Mouse (Mus musculus) hindbrain, embryonic 16.5 days (tissue): Measurements from ENCODE around the gene Chit1. TPM values are rescaled to one million over a fixed set of nuclear protein-coding genes. Genes with fewer than 3 reads are reported as not detected.

ENCODE experiments used
- ATAC-seq: fragments of 200-750 bp; cut with Nextera tagmentation; 2 replicates; pipeline ENCODE4 v1.8.0; 2017; ENCODE audit warnings: moderate TSS enrichment, moderate library complexity
- H3K27ac ChIP-seq: fragments of 300-500 bp; sonication (generic); 2 replicates; pipeline ENCODE4 v1.5.1; 2014; ENCODE audit warnings: low read depth, mild to moderate bottlenecking, control low read depth, low read length, moderate library complexity
- H3K27me3 ChIP-seq: fragments of 300-500 bp; sonication (generic); replicated peaks from 2 replicates; pipeline ENCODE4 v1.6.1; 2014; ENCODE audit warnings: low read length; ENCODE audit not compliant: control insufficient read depth, insufficient read depth
- H3K36me3 ChIP-seq: fragments of 300-500 bp; sonication (generic); 2 replicates; pipeline ENCODE4 v1.6.1; 2014; ENCODE audit warnings: mild to moderate bottlenecking, low read length, moderate library complexity, mixed read lengths; ENCODE audit not compliant: control insufficient read depth, insufficient read depth
- H3K4me1 ChIP-seq: fragments of 300-500 bp; sonication (generic); 2 replicates; pipeline ENCODE4 v1.6.1; 2014; ENCODE audit warnings: low read depth, low read length; ENCODE audit not compliant: control insufficient read depth, insufficient read depth
- H3K4me2 ChIP-seq: fragments of 300-500 bp; sonication (generic); 2 replicates; pipeline ENCODE4 v1.6.1; 2014; ENCODE audit warnings: mild to moderate bottlenecking, low read length, control low read depth, moderate library complexity
- H3K4me3 ChIP-seq: fragments of 300-500 bp; sonication (generic); 2 replicates; pipeline ENCODE4 v1.5.1; 2014; ENCODE audit warnings: mild to moderate bottlenecking, low read length, control low read depth, moderate library complexity
- H3K9ac ChIP-seq: fragments of 300-500 bp; sonication (generic); 2 replicates; pipeline ENCODE4 v1.6.1; 2014; ENCODE audit warnings: low read depth, mild to moderate bottlenecking, control low read depth, low read length, moderate library complexity
- H3K9me3 ChIP-seq: fragments of 300-500 bp; sonication (generic); 2 replicates; pipeline ENCODE4 v1.6.1; 2014; ENCODE audit warnings: mild to moderate bottlenecking, low read length, moderate library complexity; ENCODE audit not compliant: control insufficient read depth
- WGBS: fragments of 180-500 bp; shearing (Covaris S2); extraction: QIAGEN DNeasy Blood & Tissue Kit; methylation state at CpG from one replicate; pipeline ENCODE4 v1.1.7; 2014; 5-methylcytosine and 5-hydroxymethylcytosine counted together
- polyA plus RNA-seq: library from polyadenylated mRNA; unstranded; fragments of >200 nt; fragmentation: Nextera tagmentation; extraction: Ambion mirVana; gene quantifications from 2 replicates; pipeline ENCODE4 v1.2.1, GENCODE M21; 2015

The Chit1 gene
- polyA plus RNA-seq, 1 experiment from 2014 or later: 0.73 TPM

DNA sequence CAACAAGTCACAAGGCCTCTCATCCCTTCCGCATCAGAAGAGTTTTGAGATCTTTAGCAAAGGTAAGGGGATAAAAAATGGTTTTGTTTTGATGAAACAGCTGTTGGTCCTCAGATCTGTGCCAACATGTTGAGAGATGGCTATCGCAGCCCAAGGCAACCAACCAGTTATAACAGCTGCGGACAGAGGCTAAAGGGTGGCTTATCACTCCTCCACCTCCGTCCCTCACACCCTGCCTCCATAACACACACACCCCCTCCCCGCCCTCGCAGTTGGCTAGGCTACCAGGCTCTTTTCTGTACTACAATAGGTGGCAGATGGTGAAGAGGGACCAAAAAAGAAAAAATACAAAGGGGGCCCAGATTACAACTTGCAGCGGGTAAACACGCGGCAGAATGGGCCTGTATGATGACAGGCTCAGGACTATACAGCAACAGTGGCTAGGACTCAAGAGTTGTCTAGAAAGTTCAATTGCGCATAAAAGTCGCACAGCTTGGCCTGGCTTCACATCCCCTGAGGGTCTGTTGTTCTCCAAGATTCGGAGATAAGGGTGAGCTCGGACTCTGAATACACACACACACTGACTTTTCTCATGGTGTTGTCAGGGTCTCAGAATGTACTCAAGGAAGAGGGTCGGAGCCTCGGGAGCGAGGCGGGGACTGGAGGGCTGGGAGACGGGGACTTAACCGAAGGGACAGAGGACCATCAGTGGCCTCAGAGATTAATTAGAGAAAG, 32.8 kb upstream of the Chit1 start:
- H3K4me3 ChIP-seq: peak overlapping the region; percentile 70
- H3K9ac ChIP-seq: peak overlapping the region; percentile 80
- no peaks in the 10 kb centered on the region for H3K27me3 ChIP-seq
- no peaks in the 10 kb centered on the region for H3K36me3 ChIP-seq
- ATAC-seq: no peak; the same call in 1 of the 2 replicates
- H3K4me1 ChIP-seq: peaks cover 32% of the 10 kb centered on the region
- H3K9me3 ChIP-seq: no peaks in the 10 kb centered on the region
- peak overlapping the region; percentile 76 for H3K4me2 ChIP-seq
- WGBS: 5% methylated on average over 19 of the region's 19 CpGs
- H3K27ac ChIP-seq: peak overlapping the region; percentile 75

DNA sequence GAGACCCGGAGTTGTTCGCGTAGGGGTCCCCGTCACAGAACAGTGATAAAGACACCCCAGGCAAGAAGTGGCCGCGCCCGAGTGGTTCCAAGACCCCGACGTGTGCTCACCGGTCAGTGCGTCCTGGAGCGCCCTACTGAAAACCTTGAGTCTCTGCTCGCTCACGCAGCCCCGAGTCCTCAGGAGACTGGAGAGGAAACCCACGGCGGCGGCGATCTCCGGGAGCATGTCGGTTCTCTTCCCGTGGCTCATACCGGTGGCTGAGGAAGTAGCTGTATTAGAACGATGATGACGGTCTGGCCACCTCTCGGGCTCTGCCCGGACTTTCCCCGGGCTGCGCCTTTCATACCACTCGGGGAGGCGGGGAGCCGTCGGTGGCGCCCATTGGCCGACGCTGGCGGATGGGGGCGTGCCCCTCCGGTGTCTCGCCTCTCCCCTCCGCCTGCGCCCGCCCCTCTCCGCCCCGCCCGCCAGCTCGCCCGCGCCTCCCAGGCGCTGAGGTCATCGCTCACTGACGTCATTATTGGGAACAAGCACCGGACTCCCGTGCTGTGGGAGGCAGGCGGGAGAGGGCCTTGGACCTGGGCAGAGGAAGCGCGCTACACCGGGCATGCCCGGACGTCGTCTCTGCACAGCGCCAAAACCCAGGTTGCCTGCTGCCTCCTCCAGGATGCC, 32.1 kb upstream of the Chit1 start, which contains the start of gene Btg2:
TSS of gene Btg2 (minus strand) at position 319 of the 675 bp plus-strand sequence.
- peak; percentile 95 for ATAC-seq
- Histone ChIP-seq H3K36me3 (no peaks in the 10 kb centered on the region), H3K27me3 (no peaks in the 10 kb centered on the region), H3K4me2 (peak within 1 kb of the TSS; percentile 76), H3K4me3 (peak within 1 kb of the TSS; percentile 70), H3K4me1 (peaks cover 31% of the 10 kb centered on the region), H3K9me3 (no peaks in the 10 kb centered on the region), H3K9ac (peak within 1 kb of the TSS; percentile 80), H3K27ac (peak within 1 kb of the TSS; percentile 85)
- under 1% methylated on average over 62 of the region's 62 CpGs for WGBS

DNA sequence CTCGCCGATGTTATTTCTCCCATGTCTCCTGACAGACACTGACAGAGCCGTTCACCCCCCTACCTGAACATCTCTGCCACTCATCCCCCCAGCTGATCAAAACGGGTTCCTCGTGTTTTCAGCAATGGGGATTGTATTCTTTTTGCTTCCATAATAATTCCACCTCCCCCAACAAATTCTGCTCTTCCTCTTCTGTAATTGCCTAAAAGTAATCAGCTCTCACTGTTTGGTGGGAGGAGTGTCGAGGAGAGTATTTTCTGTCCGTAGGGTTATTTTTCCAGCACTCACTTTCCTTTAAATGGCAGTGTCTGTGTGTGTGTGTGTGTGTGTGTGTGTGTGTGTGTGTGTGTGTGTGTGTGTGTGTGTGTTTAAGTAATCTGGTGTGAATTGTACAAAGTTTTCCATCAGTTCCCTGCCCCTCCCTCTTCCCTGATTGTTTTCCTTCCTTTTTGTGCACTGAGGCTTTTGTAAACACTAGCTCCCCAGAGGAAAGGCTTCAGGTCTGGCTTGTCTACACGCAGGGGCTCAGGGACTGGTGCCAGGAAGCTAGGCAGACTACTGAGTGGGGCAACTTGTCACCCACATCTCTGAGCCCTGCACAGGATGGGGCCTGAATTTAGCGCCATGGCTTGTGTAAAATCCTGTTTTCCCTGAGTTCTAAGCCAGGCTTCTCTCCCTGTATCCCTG, 31.4 kb upstream of the Chit1 start:
- H3K4me2 ChIP-seq: peak overlapping the region; percentile 76
- H3K9me3 ChIP-seq: no peaks in the 10 kb centered on the region
- 4% methylated on average over 9 of the region's 9 CpGs for WGBS
- peaks cover 31% of the 10 kb centered on the region for H3K4me1 ChIP-seq
- no peaks in the 10 kb centered on the region for H3K36me3 ChIP-seq
- H3K27me3 ChIP-seq: no peaks in the 10 kb centered on the region
- H3K4me3 ChIP-seq: peak overlapping the region; percentile 70
- H3K9ac ChIP-seq: peak overlapping the region; percentile 72
- peak overlapping the region; percentile 85 for H3K27ac ChIP-seq
- ATAC-seq: no peak

DNA sequence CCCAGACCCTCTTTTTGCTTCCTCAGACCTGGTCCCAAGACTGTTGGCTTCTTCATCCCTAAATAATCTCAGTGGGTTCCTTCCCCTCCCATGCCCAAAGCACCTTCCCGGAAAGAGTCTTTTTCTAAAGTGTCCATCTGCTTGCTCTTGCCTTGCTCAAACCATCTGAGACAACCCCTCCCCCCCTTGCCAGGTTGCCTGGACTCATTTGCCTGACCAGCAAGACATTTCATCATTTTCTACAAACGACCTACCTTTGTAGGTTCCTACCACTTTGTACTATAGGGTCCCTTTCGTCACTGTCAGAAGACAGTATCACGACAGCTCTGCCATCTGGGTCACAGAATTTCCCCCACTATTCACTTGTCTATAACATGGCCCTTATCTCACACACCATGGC, 30.6 kb upstream of the Chit1 start:
- Histone ChIP-seq H3K27me3 (no peaks in the 10 kb centered on the region), H3K9ac (no peak overlapping the region), H3K9me3 (no peaks in the 10 kb centered on the region), H3K27ac (0 out of 2 replicates have a peak overlapping the region, but pooled peaks have one; percentile 49), H3K4me1 (peaks cover 30% of the 10 kb centered on the region), H3K4me2 (no peak overlapping the region), H3K36me3 (no peaks in the 10 kb centered on the region), H3K4me3 (no peak overlapping the region)
- ATAC-seq: no peak
- 78% methylated on average over 4 of the region's 4 CpGs for WGBS

DNA sequence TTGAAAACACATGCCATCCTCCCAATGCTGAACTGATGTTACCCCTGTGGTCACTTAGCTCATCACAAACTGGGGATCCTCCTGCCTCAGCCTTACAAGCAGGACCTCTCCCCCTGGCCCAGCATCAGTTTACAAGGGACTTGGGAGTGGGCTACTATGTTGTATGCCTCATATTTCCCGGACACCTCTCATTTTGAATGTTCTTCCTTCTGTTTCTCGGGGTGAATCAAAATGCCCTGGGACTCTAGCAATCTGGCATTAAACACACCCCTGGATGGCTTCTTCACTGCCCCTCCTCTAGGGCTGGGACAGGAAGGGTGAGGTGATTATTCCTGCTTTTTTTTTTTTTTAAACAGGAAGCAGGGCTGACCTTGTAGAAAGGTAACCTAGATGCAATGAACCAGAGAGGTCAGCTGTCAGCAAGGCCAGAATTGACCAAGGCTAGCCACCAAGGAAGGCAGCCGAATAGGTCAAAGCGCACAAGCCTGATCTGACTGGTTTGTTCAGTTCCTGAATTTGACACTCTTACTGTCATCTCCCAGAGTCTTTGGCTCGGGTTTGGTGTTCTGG, 30.1 kb upstream of the Chit1 start:
- WGBS: 92% methylated on average over 5 of the region's 5 CpGs
- no peaks in the 10 kb centered on the region for H3K36me3 ChIP-seq
- peaks cover 25% of the 10 kb centered on the region for H3K4me1 ChIP-seq

GRCm38 (mm10) chr1:134082987-134083516, 28.0 kb upstream of the Chit1 start:
- Histone ChIP-seq H3K4me1 (peaks cover 9% of the 10 kb centered on the region; the same call in 1 of the 2 replicates), H3K27ac (no peak overlapping the region), H3K4me3 (no peak overlapping the region), H3K9ac (0 out of 2 replicates have a peak overlapping the region, but pooled peaks have one; percentile 13), H3K27me3 (no peaks in the 10 kb centered on the region), H3K36me3 (no peaks in the 10 kb centered on the region), H3K9me3 (no peaks in the 10 kb centered on the region), H3K4me2 (no peak overlapping the region)
- no peak for ATAC-seq
- WGBS: 55% methylated on average over 11 of the region's 11 CpGs

More for the DNA sequence above, 30.1 kb upstream of the Chit1 start:
- no peak overlapping the region for H3K27ac ChIP-seq
- no peak for ATAC-seq
- no peaks in the 10 kb centered on the region for H3K27me3 ChIP-seq
- H3K9ac ChIP-seq: no peak overlapping the region
- no peak overlapping the region for H3K4me3 ChIP-seq
- H3K4me2 ChIP-seq: no peak overlapping the region
- no peaks in the 10 kb centered on the region for H3K9me3 ChIP-seq

- H3K27ac ChIP-seq: no peak overlapping the region
- H3K4me1 ChIP-seq: peaks cover 9% of the 10 kb centered on the region; the same call in 1 of the 2 replicates
- H3K27me3 ChIP-seq: no peaks in the 10 kb centered on the region
- no peak overlapping the region for H3K4me3 ChIP-seq
- no peaks in the 10 kb centered on the region for H3K36me3 ChIP-seq
- H3K9me3 ChIP-seq: no peaks in the 10 kb centered on the region
- no peak overlapping the region for H3K4me2 ChIP-seq
- no peak for ATAC-seq
- 85% methylated on average over 8 of the region's 8 CpGs for WGBS
- H3K9ac ChIP-seq: no peak overlapping the region
Measured at GRCm38 (mm10) chr1:134083676-134084075, 27.4 kb upstream of the Chit1 start.

DNA sequence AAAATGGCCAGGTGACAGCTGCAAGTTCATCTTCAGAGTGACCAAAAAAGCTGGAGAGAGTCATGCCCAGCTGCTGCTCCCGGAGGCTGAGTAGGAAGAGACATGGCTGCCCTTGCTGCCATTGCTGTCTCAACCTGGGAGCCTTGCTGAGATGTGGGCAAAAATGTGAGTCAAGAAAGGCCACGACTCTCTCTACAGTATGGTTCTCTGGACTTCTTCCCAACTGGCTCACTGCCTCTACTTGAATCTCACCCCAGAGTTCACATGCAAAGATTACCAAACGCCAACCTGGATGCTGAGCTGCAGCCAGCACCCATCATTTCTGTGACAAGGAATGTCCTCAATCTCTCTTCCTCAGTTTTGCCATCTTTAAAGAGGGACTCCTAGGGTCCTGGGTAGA, 26.9 kb upstream of the Chit1 start:
- Histone ChIP-seq H3K4me2 (no peak overlapping the region), H3K27me3 (no peaks in the 10 kb centered on the region), H3K27ac (no peak overlapping the region), H3K9ac (no peak overlapping the region), H3K4me3 (no peak overlapping the region), H3K4me1 (peaks cover 9% of the 10 kb centered on the region; the same call in 1 of the 2 replicates), H3K36me3 (no peaks in the 10 kb centered on the region), H3K9me3 (no peaks in the 10 kb centered on the region)
- WGBS: 70% methylated on average over 3 of the region's 3 CpGs
- ATAC-seq: no peak
